Mouse (Mus musculus): ENCODE results near the gene Mxd1.

Gene Mxd1

GRCm38 (mm10) chr6:86668580-86669239, at the start of gene Mxd1:
Mxd1 (minus strand) TSS chr6:86669161.
- no peak for DNase-seq

- no peak for DNase-seq
These were observed 39.3 kb upstream of the Mxd1 start for GRCm38 (mm10) chr6:86708072-86708774.

GRCm38 (mm10) chr6:86702577-86702976, 33.6 kb upstream of the Mxd1 start:
- DNase-seq = peak; percentile 7

GRCm38 (mm10) chr6:86697903-86698302, 28.9 kb upstream of the Mxd1 start:
- no peak for DNase-seq

GRCm38 (mm10) chr6:86696213-86696612, 27.3 kb upstream of the Mxd1 start:
- DNase-seq = no peak

- peak; percentile 66 for DNase-seq
These were observed 25.5 kb upstream of the Mxd1 start for GRCm38 (mm10) chr6:86694465-86694864.

GRCm38 (mm10) chr6:86689671-86690070, 20.7 kb upstream of the Mxd1 start:
- DNase-seq = no peak

- no peak for DNase-seq
These were observed 18.0 kb upstream of the Mxd1 start for GRCm38 (mm10) chr6:86686971-86687370.

GRCm38 (mm10) chr6:86684655-86685011, 15.7 kb upstream of the Mxd1 start:
- DNase-seq = no peak

- peak; percentile 92 for DNase-seq
These were observed 15.1 kb upstream of the Mxd1 start, which contains the start of gene Snrnp27 for GRCm38 (mm10) chr6:86683872-86684654. Snrnp27 (minus strand) TSS chr6:86684522.

GRCm38 (mm10) chr6:86681289-86681688, 12.3 kb upstream of the Mxd1 start:
- DNase-seq = no peak

GRCm38 (mm10) chr6:86678341-86678740, 9.4 kb upstream of the Mxd1 start:
- no peak for DNase-seq

- no peak for DNase-seq
These were observed 1.9 kb upstream of the Mxd1 start for GRCm38 (mm10) chr6:86670873-86671272.

- DNase-seq = peak; percentile 100
These were observed 323 bp upstream of the Mxd1 start for GRCm38 (mm10) chr6:86669240-86669727.

GRCm38 (mm10) chr6:86667061-86667460, 1.9 kb downstream of the Mxd1 start:
- DNase-seq = no peak

- no peak for DNase-seq
These were observed 3.2 kb downstream of the Mxd1 start for GRCm38 (mm10) chr6:86665560-86666307.

GRCm38 (mm10) chr6:86665076-86665475, 3.9 kb downstream of the Mxd1 start:
- DNase-seq = no peak

GRCm38 (mm10) chr6:86660161-86660877, 8.6 kb downstream of the Mxd1 start:
- DNase-seq = peak; percentile 85

GRCm38 (mm10) chr6:86658501-86658900, 10.5 kb downstream of the Mxd1 start:
- DNase-seq = no peak

- no peak for DNase-seq
These were observed 14.6 kb downstream of the Mxd1 start for GRCm38 (mm10) chr6:86654270-86654916.

GRCm38 (mm10) chr6:86653026-86653425, 15.9 kb downstream of the Mxd1 start:
- no peak for DNase-seq

GRCm38 (mm10) chr6:86646143-86646542, 22.8 kb downstream of the Mxd1 start:
- no peak for DNase-seq

Data from liver (tissue).